Mouse (Mus musculus) cerebellum, adult 2 months (tissue): ENCODE results near the gene Utp3.

Source experiments
- CTCF ChIP-seq: fragments of 200-500 bp; IDR thresholded peaks from 2 replicates; pipeline ENCODE4 v1.5.1; 2011; ENCODE audit warnings: low read depth, mild to moderate bottlenecking, control low read depth, low read length, moderate library complexity, borderline replicate concordance; ENCODE audit not compliant: insufficient read depth
- POLR2A ChIP-seq: fragments of 200-500 bp; IDR thresholded peaks from 2 replicates; pipeline ENCODE4 v1.6.1; 2011; ENCODE audit warnings: low read length, control low read depth, borderline replicate concordance; ENCODE audit not compliant: insufficient read depth

GRCm38 (mm10) chr5:88580681-88581080, 26.4 kb downstream of the Utp3 start:
- TF ChIP-seq CTCF (no peak), POLR2A (no peak)
